Mouse (Mus musculus) hindbrain, embryonic 11.5 days (tissue): ENCODE results near the gene Ttc9b. TPM values are rescaled to one million over a fixed set of nuclear protein-coding genes. Genes with fewer than 3 reads are reported as not detected.

Experiments used
- ATAC-seq: fragments of 200-750 bp; cut with Nextera tagmentation; 2 replicates; pipeline ENCODE4 v1.8.0; 2017; ENCODE audit warnings: mild to moderate bottlenecking, moderate TSS enrichment, moderate library complexity; ENCODE audit not compliant: low FRiP score
- DNase-seq: peaks from one replicate; pipeline ENCODE4 v3.0.0-alpha.2; 2015; ENCODE audit warnings: low spot score
- H3K27ac ChIP-seq: fragments of 300-500 bp; sonication (generic); 2 replicates; pipeline ENCODE4 v1.5.1; 2014; ENCODE audit warnings: mild to moderate bottlenecking, low read depth, low read length
- H3K27me3 ChIP-seq: fragments of 300-500 bp; sonication (generic); 2 replicates; pipeline ENCODE4 v1.6.1; 2014; ENCODE audit warnings: mild to moderate bottlenecking, low read length, moderate library complexity, mixed read lengths; ENCODE audit not compliant: control insufficient read depth, insufficient read depth
- H3K36me3 ChIP-seq: fragments of 300-500 bp; sonication (generic); 2 replicates; pipeline ENCODE4 v1.6.1; 2014; ENCODE audit warnings: mild to moderate bottlenecking, low read length, moderate library complexity, mixed read lengths; ENCODE audit not compliant: control insufficient read depth, insufficient read depth
- H3K4me1 ChIP-seq: fragments of 300-500 bp; sonication (generic); replicated peaks from 2 replicates; pipeline ENCODE4 v1.6.1; 2014; ENCODE audit warnings: low read length, mixed read lengths; ENCODE audit not compliant: control insufficient read depth, insufficient read depth
- H3K4me2 ChIP-seq: fragments of 300-500 bp; sonication (generic); replicated peaks from 2 replicates; pipeline ENCODE4 v1.6.1; 2014; ENCODE audit warnings: mild to moderate bottlenecking, low read depth, low read length
- H3K4me3 ChIP-seq: fragments of 300-500 bp; sonication (generic); 2 replicates; pipeline ENCODE4 v1.5.1; 2014; ENCODE audit warnings: low read depth, low read length
- H3K9ac ChIP-seq: fragments of 300-500 bp; sonication (generic); 2 replicates; pipeline ENCODE4 v1.6.1; 2014; ENCODE audit warnings: low read depth, low read length
- H3K9me3 ChIP-seq: fragments of 300-500 bp; sonication (generic); 2 replicates; pipeline ENCODE4 v1.6.1; 2016; ENCODE audit warnings: low read length; ENCODE audit not compliant: control insufficient read depth
- WGBS: fragments of 180-500 bp; shearing (Covaris S2); extraction: QIAGEN DNeasy Blood & Tissue Kit; methylation state at CpG from one replicate; pipeline ENCODE4 v1.1.7; 2014; 5-methylcytosine and 5-hydroxymethylcytosine counted together
- polyA plus RNA-seq: library from polyadenylated mRNA; unstranded; fragments of >200 nt; fragmentation: Nextera tagmentation; extraction: Ambion mirVana; gene quantifications from 2 replicates; pipeline ENCODE4 v1.2.1, GENCODE M21; 2014

Ttc9b gene
- polyA plus RNA-seq, 1 experiment from 2014 or later = 13.4 TPM

DNA sequence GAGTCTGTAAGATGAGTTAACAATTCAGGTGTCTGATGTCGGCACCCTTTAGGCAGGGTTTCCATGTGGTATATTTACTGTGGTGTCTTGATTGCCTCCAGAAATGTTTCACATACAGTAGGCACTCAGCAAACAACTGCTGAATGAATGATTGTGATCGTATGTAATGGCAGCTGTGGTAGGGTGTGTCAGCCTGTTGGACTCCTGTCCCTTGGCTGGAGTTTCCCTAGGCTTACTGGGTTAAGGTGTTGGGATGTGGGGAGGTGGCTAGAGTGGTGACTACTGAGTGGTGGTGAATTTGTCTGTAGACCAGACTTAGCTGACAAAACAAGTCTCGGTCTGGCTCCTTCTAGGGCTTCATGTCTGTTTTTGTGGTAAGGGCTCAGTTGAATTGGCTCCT is 43.3 kb upstream of the Ttc9b start:
- DNase-seq (no peak), ATAC-seq (no peak)
- Histone ChIP-seq H3K9ac (no peak overlapping the region), H3K4me3 (no peak overlapping the region), H3K27me3 (no peaks in the 10 kb centered on the region), H3K27ac (no peak overlapping the region), H3K4me1 (peaks cover 7% of the 10 kb centered on the region; the same call in 1 of the 2 replicates), H3K9me3 (no peaks in the 10 kb centered on the region), H3K36me3 (no peaks in the 10 kb centered on the region), H3K4me2 (no peak overlapping the region)
- 95% methylated on average over 3 of the region's 3 CpGs for WGBS

DNA sequence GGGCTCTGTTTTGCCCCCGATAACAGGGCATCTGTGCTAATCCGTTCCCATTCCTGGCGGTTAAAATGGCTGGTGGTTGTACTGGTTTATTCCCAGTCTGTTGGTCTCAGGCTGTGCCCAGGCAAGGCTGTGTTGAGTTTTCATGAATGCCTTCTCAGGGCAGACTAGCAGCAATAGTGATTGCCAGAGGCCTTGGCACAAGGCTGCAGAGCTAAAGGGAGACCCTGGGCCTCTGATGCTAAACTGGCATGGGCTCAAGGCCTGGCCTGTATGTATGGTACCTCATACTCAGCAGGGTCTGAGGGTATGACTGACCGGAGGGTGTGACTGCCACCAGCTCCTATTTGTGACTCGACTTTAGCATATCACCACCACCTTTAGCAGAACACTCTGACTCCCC is 42.8 kb upstream of the Ttc9b start:
- Histone ChIP-seq H3K27ac (no peak overlapping the region), H3K4me1 (peaks cover 7% of the 10 kb centered on the region; the same call in 1 of the 2 replicates), H3K9me3 (no peaks in the 10 kb centered on the region), H3K4me2 (no peak overlapping the region), H3K36me3 (no peaks in the 10 kb centered on the region), H3K9ac (no peak overlapping the region), H3K27me3 (no peaks in the 10 kb centered on the region), H3K4me3 (no peak overlapping the region)
- 92% methylated on average over 5 of the region's 5 CpGs for WGBS
- no peak for DNase-seq
- no peak for ATAC-seq

DNA sequence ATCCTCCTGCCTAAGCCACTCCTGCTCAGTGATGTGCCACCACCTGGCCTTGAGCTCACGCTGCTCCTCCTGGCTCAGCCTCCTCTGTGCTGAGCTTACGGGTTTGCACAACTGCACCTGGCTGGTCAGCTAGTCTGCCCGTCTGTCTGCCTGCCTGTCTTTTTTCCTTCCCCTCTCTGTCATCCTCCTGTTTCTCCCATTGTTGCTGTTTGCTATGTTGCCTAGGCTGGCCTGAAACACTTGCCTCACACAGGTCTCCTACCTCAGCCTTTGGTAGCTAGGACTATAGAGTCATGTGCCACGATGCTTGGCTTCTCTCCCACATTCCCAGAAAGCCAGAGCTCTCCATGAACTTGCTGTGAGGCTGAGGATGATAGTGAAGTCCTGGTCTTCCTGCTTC is 40.8 kb upstream of the Ttc9b start:
- H3K27ac ChIP-seq = peak overlapping the region; percentile 49; the same call in 1 of the 2 replicates
- 0 out of 2 replicates have a peak, but pooled peaks cover 2% of the 10 kb centered on the region for H3K36me3 ChIP-seq
- DNase-seq (no peak), ATAC-seq (no peak)
- no peaks in the 10 kb centered on the region for H3K27me3 ChIP-seq
- H3K4me1 ChIP-seq = no peaks in the 10 kb centered on the region
- no peak overlapping the region for H3K9ac ChIP-seq
- H3K4me2 ChIP-seq = no peak overlapping the region
- 77% methylated on average over 4 of the region's 4 CpGs for WGBS
- H3K4me3 ChIP-seq = no peak overlapping the region
- H3K9me3 ChIP-seq = no peaks in the 10 kb centered on the region

DNA sequence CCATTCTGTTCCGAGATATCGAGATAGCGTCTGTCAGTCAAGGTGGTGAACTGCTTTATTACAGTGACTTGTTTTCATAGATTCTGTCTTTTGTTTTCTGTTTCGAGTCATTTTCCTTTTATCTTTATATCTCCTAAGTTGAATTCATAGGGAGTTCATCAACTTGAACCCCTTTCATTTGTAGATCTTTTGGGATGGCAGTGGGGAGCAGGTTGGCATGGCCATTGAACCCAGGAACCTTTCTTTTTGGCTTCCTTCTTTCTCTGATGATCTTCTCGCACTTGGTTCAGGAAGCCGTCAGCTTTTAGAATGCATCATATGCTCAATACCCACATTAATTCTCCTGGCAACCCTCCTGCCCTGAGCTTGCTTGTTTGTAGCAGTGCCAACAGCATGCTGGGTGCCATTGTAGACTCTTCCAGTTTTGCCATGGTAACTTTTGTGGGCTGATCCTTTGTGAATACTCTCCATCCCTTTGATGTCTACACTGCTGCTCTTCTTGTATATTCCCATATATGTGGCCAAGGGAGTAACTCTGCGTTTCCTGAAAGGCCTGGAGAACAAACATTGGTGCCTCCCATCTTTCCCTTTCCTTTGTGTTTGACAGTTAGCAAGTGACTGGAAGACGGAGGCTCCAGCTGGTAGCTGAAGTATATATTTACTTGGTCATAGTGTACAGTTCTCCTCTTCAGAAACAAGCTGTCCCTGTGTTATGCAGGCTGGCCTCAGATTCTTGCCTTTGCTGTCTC is 39.8 kb upstream of the Ttc9b start:
- H3K4me1 ChIP-seq = no peaks in the 10 kb centered on the region
- peak; percentile 34 for DNase-seq
- 0 out of 2 replicates have a peak, but pooled peaks cover 2% of the 10 kb centered on the region for H3K36me3 ChIP-seq
- no peak overlapping the region for H3K4me3 ChIP-seq
- H3K27ac ChIP-seq = peak overlapping the region; percentile 56
- no peaks in the 10 kb centered on the region for H3K9me3 ChIP-seq
- H3K27me3 ChIP-seq = no peaks in the 10 kb centered on the region
- H3K9ac ChIP-seq = no peak overlapping the region
- 63% methylated on average over 8 of the region's 8 CpGs for WGBS
- peak; percentile 59 for ATAC-seq
- no peak overlapping the region for H3K4me2 ChIP-seq

DNA sequence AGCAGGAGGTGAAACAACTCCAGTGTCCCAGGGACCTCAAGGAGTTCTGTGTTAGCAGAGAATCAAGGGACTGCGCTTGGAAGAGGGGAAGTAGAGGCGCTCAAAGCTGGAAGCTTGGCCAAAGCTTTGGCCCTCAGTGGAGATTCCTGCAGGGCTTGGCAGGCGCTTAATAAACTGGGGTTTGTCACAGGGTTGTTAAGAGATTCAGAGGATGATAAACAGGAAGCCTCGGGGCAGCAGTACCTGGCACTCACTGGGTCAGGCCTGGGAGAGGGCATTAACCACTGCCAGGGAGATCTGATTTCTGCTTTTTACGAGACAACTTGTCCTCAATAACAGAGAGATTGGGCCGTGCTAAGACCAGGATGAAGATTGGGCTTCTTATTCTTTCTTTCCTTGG is 32.7 kb upstream of the Ttc9b start:
- no peak overlapping the region for H3K4me3 ChIP-seq
- ATAC-seq (no peak), DNase-seq (no peak)
- H3K4me1 ChIP-seq = no peaks in the 10 kb centered on the region
- WGBS = 84% methylated on average over 6 of the region's 6 CpGs
- no peak overlapping the region for H3K27ac ChIP-seq
- no peak overlapping the region for H3K4me2 ChIP-seq
- peaks cover 5% of the 10 kb centered on the region; the same call in 1 of the 2 replicates for H3K36me3 ChIP-seq
- H3K9ac ChIP-seq = no peak overlapping the region
- no peaks in the 10 kb centered on the region for H3K9me3 ChIP-seq
- no peaks in the 10 kb centered on the region for H3K27me3 ChIP-seq

DNA sequence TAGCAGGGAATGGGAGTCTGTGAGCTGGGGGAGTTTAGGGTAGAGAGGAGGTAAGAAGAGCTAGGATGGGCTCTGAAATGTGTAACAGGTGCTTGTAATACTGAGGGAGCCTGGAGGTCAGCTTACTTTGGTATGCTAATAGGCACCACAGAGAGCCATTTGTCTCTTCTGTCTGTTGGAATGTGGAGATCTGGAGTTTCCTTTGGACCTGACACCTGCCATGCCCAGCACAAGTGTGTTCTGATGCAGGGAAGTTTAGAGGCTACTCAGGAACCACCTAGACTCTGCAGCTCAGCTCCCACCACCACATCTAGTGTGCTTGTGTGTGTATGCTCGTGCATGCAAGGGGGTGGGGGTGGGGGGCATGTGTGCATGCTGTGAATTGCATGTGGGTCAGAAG is 31.5 kb upstream of the Ttc9b start:
- Histone ChIP-seq H3K9ac (no peak overlapping the region), H3K36me3 (peaks cover 4% of the 10 kb centered on the region; the same call in 1 of the 2 replicates), H3K27me3 (no peaks in the 10 kb centered on the region), H3K4me3 (no peak overlapping the region), H3K4me1 (no peaks in the 10 kb centered on the region), H3K27ac (no peak overlapping the region), H3K9me3 (no peaks in the 10 kb centered on the region), H3K4me2 (no peak overlapping the region)
- DNase-seq (no peak), ATAC-seq (no peak)
- WGBS = 78% methylated on average over 1 of the region's 1 CpGs

DNA sequence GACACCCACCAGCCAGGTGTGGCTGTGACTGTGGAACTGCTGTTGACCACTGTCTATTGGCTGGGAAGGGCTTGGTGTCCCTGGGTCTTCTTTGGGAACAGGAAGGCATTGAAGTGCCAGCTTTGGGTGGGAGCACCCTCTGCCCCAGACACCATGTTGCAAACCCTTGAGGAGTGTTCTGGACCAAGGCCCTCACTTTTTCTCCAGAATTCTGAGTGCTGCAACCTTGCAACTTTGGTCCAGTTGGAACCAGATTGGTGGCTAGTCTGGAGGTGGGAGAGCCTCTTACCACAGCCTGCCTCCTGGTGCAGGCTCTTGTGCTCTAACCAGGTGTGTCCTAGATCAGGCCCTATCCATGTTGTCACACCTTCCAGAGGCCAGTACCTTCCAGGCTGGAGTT is 28.7 kb upstream of the Ttc9b start:
- no peak overlapping the region for H3K27ac ChIP-seq
- no peak overlapping the region for H3K9ac ChIP-seq
- ATAC-seq = no peak
- no peaks in the 10 kb centered on the region for H3K36me3 ChIP-seq
- DNase-seq = no peak
- H3K27me3 ChIP-seq = no peaks in the 10 kb centered on the region
- no peaks in the 10 kb centered on the region for H3K9me3 ChIP-seq
- H3K4me2 ChIP-seq = no peak overlapping the region
- H3K4me1 ChIP-seq = no peaks in the 10 kb centered on the region
- H3K4me3 ChIP-seq = no peak overlapping the region

DNA sequence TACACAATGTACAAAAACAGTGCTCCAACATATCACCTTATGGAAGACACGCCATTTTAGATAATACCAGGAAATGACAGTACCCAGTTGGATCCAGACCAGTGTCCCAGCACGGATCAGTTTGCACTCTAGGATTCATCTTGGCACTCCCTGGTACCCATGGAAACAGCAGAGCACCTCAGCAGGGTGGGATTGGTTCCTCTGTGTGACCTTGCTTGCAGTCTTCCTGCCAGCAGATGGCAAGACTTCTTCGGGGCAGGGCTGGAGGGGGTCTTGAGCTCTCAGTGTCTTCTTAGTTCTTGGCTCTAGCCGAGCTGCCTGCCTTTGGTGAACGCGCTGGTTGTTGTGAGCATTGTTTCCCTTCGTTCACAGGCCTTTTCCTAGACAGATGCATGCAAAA is 26.0 kb upstream of the Ttc9b start:
- WGBS = 88% methylated on average over 7 of the region's 7 CpGs
- Histone ChIP-seq H3K4me3 (no peak overlapping the region), H3K4me2 (no peak overlapping the region), H3K36me3 (0 out of 2 replicates have a peak, but pooled peaks cover 2% of the 10 kb centered on the region), H3K27me3 (no peaks in the 10 kb centered on the region), H3K4me1 (no peaks in the 10 kb centered on the region), H3K27ac (no peak overlapping the region), H3K9me3 (no peaks in the 10 kb centered on the region), H3K9ac (no peak overlapping the region)
- ATAC-seq (no peak), DNase-seq (no peak)

DNA sequence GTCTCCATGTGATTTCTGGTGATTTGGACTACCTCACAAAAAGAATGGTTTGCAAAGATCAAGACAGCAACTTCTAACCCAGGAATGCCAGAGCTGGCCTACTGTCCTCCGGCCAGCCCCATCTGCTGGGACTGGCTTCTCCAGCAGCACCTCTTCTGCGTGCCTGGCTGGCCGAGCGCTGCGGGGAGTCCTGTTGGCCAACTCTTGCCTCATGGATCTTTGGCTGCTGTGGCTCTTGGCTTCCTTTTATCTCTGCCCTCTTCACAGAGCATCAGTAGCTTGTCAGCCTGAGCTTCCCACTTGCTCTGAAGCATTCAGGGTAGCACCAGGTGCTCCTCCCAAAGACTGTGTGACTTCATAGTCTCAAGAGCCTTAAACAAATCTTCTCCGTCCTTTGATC is 25.5 kb upstream of the Ttc9b start:
- H3K9me3 ChIP-seq = no peaks in the 10 kb centered on the region
- H3K4me3 ChIP-seq = no peak overlapping the region
- H3K36me3 ChIP-seq = 0 out of 2 replicates have a peak, but pooled peaks cover 2% of the 10 kb centered on the region
- 98% methylated on average over 6 of the region's 6 CpGs for WGBS
- H3K9ac ChIP-seq = no peak overlapping the region
- H3K27ac ChIP-seq = no peak overlapping the region
- no peaks in the 10 kb centered on the region for H3K27me3 ChIP-seq
- DNase-seq (no peak), ATAC-seq (no peak)
- no peaks in the 10 kb centered on the region for H3K4me1 ChIP-seq
- H3K4me2 ChIP-seq = no peak overlapping the region
